Mouse (Mus musculus) mammary gland, adult 2 months (tissue): ENCODE results near the gene Acvr1c. TPM values are rescaled to one million over a fixed set of nuclear protein-coding genes. Genes with fewer than 3 reads are reported as not detected.

Source experiments
- polyA plus RNA-seq: library from polyadenylated mRNA; depleted of rRNA; stranded (reverse); fragments of >200 nt; gene quantifications from 2 replicates; pipeline ENCODE4 v1.2.3, GENCODE M21; 2012; ENCODE audit warnings: low replicate concordance; rRNA removed

Gene Acvr1c
- 5.2 and 26.1 TPM in 2 replicates for polyA plus RNA-seq

GRCm38 (mm10) chr2:58357414-58358131 is at the start of gene Acvr1c:
TSS of gene Acvr1c (minus strand) at chr2:58357895.

Other genes with a start within 250 kb of the Acvr1c start
- gene Cytip, start 162.4 kb downstream of the Acvr1c start, polyA plus RNA-seq: 54.4 and 90.6 TPM in 2 replicates
- gene Gm17409, start 112.2 kb upstream of the Acvr1c start, polyA plus RNA-seq: not detected in 2 replicates
- 4.0 and 8.1 TPM in 2 replicates for gene Acvr1, start 209.3 kb upstream of the Acvr1c start, polyA plus RNA-seq
- 4.8 and 5.8 TPM in 2 replicates for gene Upp2, start 209.4 kb upstream of the Acvr1c start, polyA plus RNA-seq